Mouse (Mus musculus): ENCODE results near the gene Slc28a3.

GRCm38 (mm10) chr13:58558216-58558615, 52.5 kb downstream of the Slc28a3 start:
- no peak for TF ChIP-seq CTCF (IDR thresholded peaks at IDR 0.05; ENCODE audit: low read depth)
- TF ChIP-seq EP300 (IDR thresholded peaks at IDR 0.05; ENCODE audit: low read depth), result no peak
